Mouse (Mus musculus) limb, embryonic 14.5 days (tissue): ENCODE results near the gene Psmd8. TPM values are rescaled to one million over a fixed set of nuclear protein-coding genes. Genes with fewer than 3 reads are reported as not detected.

Experiments
- ATAC-seq: fragments of 200-750 bp; cut with Nextera tagmentation; 2 replicates; pipeline ENCODE4 v1.8.0; 2017; ENCODE audit warnings: low read depth, moderate number of reproducible peaks, moderate TSS enrichment; ENCODE audit not compliant: low FRiP score
- DNase-seq: peaks from one replicate; pipeline ENCODE4 v3.0.0-alpha.2; 2015; ENCODE audit warnings: low spot score
- H3K27ac ChIP-seq: fragments of 300-500 bp; sonication (generic); replicated peaks from 2 replicates; pipeline ENCODE4 v1.5.1; 2014; ENCODE audit warnings: low read depth, mild to moderate bottlenecking, low read length, moderate library complexity, mixed read lengths
- H3K27me3 ChIP-seq: fragments of 300-500 bp; sonication (generic); 2 replicates; pipeline ENCODE4 v1.6.1; 2014; ENCODE audit warnings: low read length, mixed read lengths; ENCODE audit not compliant: control insufficient read depth, insufficient read depth
- H3K36me3 ChIP-seq: fragments of 300-500 bp; sonication (generic); 2 replicates; pipeline ENCODE4 v1.6.1; 2014; ENCODE audit warnings: mild to moderate bottlenecking, low read length, moderate library complexity, mixed read lengths; ENCODE audit not compliant: control insufficient read depth, insufficient read depth
- H3K4me1 ChIP-seq: fragments of 300-500 bp; sonication (generic); 2 replicates; pipeline ENCODE4 v1.6.1; 2014; ENCODE audit warnings: antibody characterized with exemption, low read length, mixed read lengths; ENCODE audit not compliant: control insufficient read depth, insufficient read depth
- H3K4me2 ChIP-seq: fragments of 300-500 bp; sonication (generic); replicated peaks from 2 replicates; pipeline ENCODE4 v1.6.1; 2014; ENCODE audit warnings: low read depth, mild to moderate bottlenecking, low read length, moderate library complexity; ENCODE audit not compliant: severe bottlenecking
- H3K4me3 ChIP-seq: fragments of 300-500 bp; sonication (generic); replicated peaks from 2 replicates; pipeline ENCODE4 v1.5.1; 2014; ENCODE audit warnings: low read length
- H3K9ac ChIP-seq: fragments of 300-500 bp; sonication (generic); 2 replicates; pipeline ENCODE4 v1.6.1; 2014; ENCODE audit warnings: mild to moderate bottlenecking, low read depth, low read length, moderate library complexity; ENCODE audit not compliant: severe bottlenecking
- H3K9me3 ChIP-seq: fragments of 300-500 bp; sonication (generic); 2 replicates; pipeline ENCODE4 v1.6.1; 2016; ENCODE audit warnings: low read length; ENCODE audit not compliant: control insufficient read depth
- POLR2A ChIP-seq: fragments of 200-500 bp; IDR thresholded peaks from 2 replicates; pipeline ENCODE4 v1.8.0; 2012; ENCODE audit warnings: inconsistent platforms, mild to moderate bottlenecking, moderate library complexity, borderline replicate concordance; ENCODE audit not compliant: insufficient read depth, insufficient read length; ENCODE audit errors: extremely low read depth
- WGBS: fragments of 180-500 bp; shearing (Covaris S2); extraction: QIAGEN DNeasy Blood & Tissue Kit; methylation state at CpG from one replicate; pipeline ENCODE4 v1.1.7; 2014; 5-methylcytosine and 5-hydroxymethylcytosine counted together
- polyA plus RNA-seq, 2 experiments: library from polyadenylated mRNA; depleted of rRNA in 1 of 2; stranded (reverse) in 1 of 2; unstranded in 1 of 2; fragments of >200 nt; fragmentation: Nextera tagmentation in 1 of 2; extraction: Ambion mirVana in 1 of 2; gene quantifications; 2 replicates each; pipeline versions ENCODE4 v1.2.1 to v1.2.3; 2012 to 2014

The Psmd8 gene
- polyA plus RNA-seq, 2 experiments = 216 to 264 TPM

GRCm38 (mm10) chr7:29169231-29170065 is 11.1 kb downstream of the Psmd8 start:
- Histone ChIP-seq H3K4me2 (peak overlapping the region; percentile 86), H3K27ac (0 out of 2 replicates have a peak overlapping the region, but pooled peaks have one; percentile 43), H3K4me1 (peaks cover 20% of the 10 kb centered on the region), H3K9ac (peak overlapping the region; percentile 62), H3K36me3 (peaks cover 24% of the 10 kb centered on the region), H3K27me3 (peaks cover 34% of the 10 kb centered on the region), H3K9me3 (no peaks in the 10 kb centered on the region), H3K4me3 (peak overlapping the region; percentile 66)
- TF ChIP-seq POLR2A = no peak
- WGBS = under 1% methylated on average over 30 of the region's 39 CpGs
- peak; percentile 89 for ATAC-seq
- DNase-seq = peak; percentile 88

GRCm38 (mm10) chr7:29168791-29169230 is 11.7 kb downstream of the Psmd8 start:
- TF ChIP-seq POLR2A = no peak
- H3K4me1 ChIP-seq = peaks cover 20% of the 10 kb centered on the region
- peak overlapping the region; percentile 62 for H3K9ac ChIP-seq
- DNase-seq = no peak
- 0 out of 2 replicates have a peak overlapping the region, but pooled peaks have one; percentile 43 for H3K27ac ChIP-seq
- no peak for ATAC-seq
- H3K4me2 ChIP-seq = peak overlapping the region; percentile 86
- no peaks in the 10 kb centered on the region for H3K9me3 ChIP-seq
- WGBS = 0% methylated on average over 10 of the region's 14 CpGs
- peaks cover 18% of the 10 kb centered on the region for H3K36me3 ChIP-seq
- H3K27me3 ChIP-seq = peaks cover 32% of the 10 kb centered on the region
- H3K4me3 ChIP-seq = peak overlapping the region; percentile 66

GRCm38 (mm10) chr7:29168121-29168695 is 12.3 kb downstream of the Psmd8 start:
- peaks cover 21% of the 10 kb centered on the region for H3K4me1 ChIP-seq
- WGBS = 7% methylated on average over 10 of the region's 10 CpGs
- peak overlapping the region; percentile 86 for H3K4me2 ChIP-seq
- no peak overlapping the region for H3K27ac ChIP-seq
- no peak for TF ChIP-seq POLR2A
- H3K27me3 ChIP-seq = peaks cover 26% of the 10 kb centered on the region
- no peak for ATAC-seq
- no peak for DNase-seq
- peak overlapping the region; percentile 66 for H3K4me3 ChIP-seq
- H3K36me3 ChIP-seq = 0 out of 2 replicates have a peak, but pooled peaks cover 12% of the 10 kb centered on the region
- H3K9me3 ChIP-seq = no peaks in the 10 kb centered on the region
- H3K9ac ChIP-seq = peak overlapping the region; percentile 62

GRCm38 (mm10) chr7:29167656-29168055 is 12.8 kb downstream of the Psmd8 start:
- no peaks in the 10 kb centered on the region for H3K9me3 ChIP-seq
- no peak overlapping the region for H3K27ac ChIP-seq
- 0 out of 2 replicates have a peak, but pooled peaks cover 10% of the 10 kb centered on the region for H3K36me3 ChIP-seq
- WGBS = 15% methylated on average over 17 of the region's 19 CpGs
- no peak for TF ChIP-seq POLR2A
- DNase-seq = no peak
- peaks cover 23% of the 10 kb centered on the region for H3K4me1 ChIP-seq
- H3K4me2 ChIP-seq = no peak overlapping the region; the same call in 1 of the 2 replicates
- H3K4me3 ChIP-seq = 0 out of 2 replicates have a peak overlapping the region, but pooled peaks have one; percentile 66
- peaks cover 21% of the 10 kb centered on the region for H3K27me3 ChIP-seq
- H3K9ac ChIP-seq = no peak overlapping the region
- ATAC-seq = no peak

GRCm38 (mm10) chr7:29162750-29163525 is 17.6 kb downstream of the Psmd8 start:
- Histone ChIP-seq H3K4me3 (no peak overlapping the region), H3K4me1 (peaks cover 7% of the 10 kb centered on the region; the same call in 1 of the 2 replicates), H3K36me3 (peaks cover 23% of the 10 kb centered on the region), H3K9me3 (no peaks in the 10 kb centered on the region), H3K27me3 (peaks cover 18% of the 10 kb centered on the region), H3K27ac (no peak overlapping the region), H3K9ac (no peak overlapping the region), H3K4me2 (no peak overlapping the region)
- TF ChIP-seq POLR2A = no peak
- no peak for DNase-seq
- no peak for ATAC-seq
- WGBS = 16% methylated on average over 9 of the region's 9 CpGs
